Mouse (Mus musculus) neural tube, embryonic 14.5 days (tissue): ENCODE measurements at regions not wholly inside any gene's neighbourhood (a gene's known extent, or its start where the extent isn't known, plus 50 kb on each side); places are given as distances from the start of the nearest gene placed in this dataset.

Experiments
- ATAC-seq: fragments of 200-750 bp; cut with Nextera tagmentation; 2 replicates; pipeline ENCODE4 v1.8.0; 2017; ENCODE audit warnings: low read depth, mild to moderate bottlenecking, moderate TSS enrichment, moderate library complexity
- H3K27ac ChIP-seq: fragments of 300-500 bp; sonication (generic); 2 replicates; pipeline ENCODE4 v1.5.1; 2014; ENCODE audit warnings: low read depth, mild to moderate bottlenecking, control low read depth, low read length, moderate library complexity, mixed read lengths
- H3K27me3 ChIP-seq: fragments of 300-500 bp; sonication (generic); 2 replicates; pipeline ENCODE4 v1.6.1; 2014; ENCODE audit warnings: low read length; ENCODE audit not compliant: control insufficient read depth, insufficient read depth
- H3K36me3 ChIP-seq: fragments of 300-500 bp; sonication (generic); 2 replicates; pipeline ENCODE4 v1.6.1; 2014; ENCODE audit warnings: low read length, mixed read lengths; ENCODE audit not compliant: control insufficient read depth, insufficient read depth
- H3K4me1 ChIP-seq: fragments of 300-500 bp; sonication (generic); 2 replicates; pipeline ENCODE4 v1.6.1; 2014; ENCODE audit warnings: low read length; ENCODE audit not compliant: control insufficient read depth, insufficient read depth
- H3K4me2 ChIP-seq: fragments of 300-500 bp; sonication (generic); 2 replicates; pipeline ENCODE4 v1.6.1; 2014; ENCODE audit warnings: mild to moderate bottlenecking, low read depth, low read length, control low read depth
- H3K4me3 ChIP-seq: fragments of 300-500 bp; sonication (generic); 2 replicates; pipeline ENCODE4 v1.5.1; 2014; ENCODE audit warnings: low read depth, low read length, control low read depth, mixed read lengths
- H3K9ac ChIP-seq: fragments of 300-500 bp; sonication (generic); replicated peaks from 2 replicates; pipeline ENCODE4 v1.6.1; 2014; ENCODE audit warnings: low read depth, mild to moderate bottlenecking, control low read depth, low read length, mixed read lengths
- H3K9me3 ChIP-seq: fragments of 300-500 bp; sonication (generic); 2 replicates; pipeline ENCODE4 v1.6.1; 2016; ENCODE audit warnings: low read length; ENCODE audit not compliant: control insufficient read depth
- WGBS: fragments of 180-500 bp; shearing (Covaris S2); extraction: QIAGEN DNeasy Blood & Tissue Kit; methylation state at CpG from one replicate; pipeline ENCODE4 v1.1.7; 2014; 5-methylcytosine and 5-hydroxymethylcytosine counted together

DNA sequence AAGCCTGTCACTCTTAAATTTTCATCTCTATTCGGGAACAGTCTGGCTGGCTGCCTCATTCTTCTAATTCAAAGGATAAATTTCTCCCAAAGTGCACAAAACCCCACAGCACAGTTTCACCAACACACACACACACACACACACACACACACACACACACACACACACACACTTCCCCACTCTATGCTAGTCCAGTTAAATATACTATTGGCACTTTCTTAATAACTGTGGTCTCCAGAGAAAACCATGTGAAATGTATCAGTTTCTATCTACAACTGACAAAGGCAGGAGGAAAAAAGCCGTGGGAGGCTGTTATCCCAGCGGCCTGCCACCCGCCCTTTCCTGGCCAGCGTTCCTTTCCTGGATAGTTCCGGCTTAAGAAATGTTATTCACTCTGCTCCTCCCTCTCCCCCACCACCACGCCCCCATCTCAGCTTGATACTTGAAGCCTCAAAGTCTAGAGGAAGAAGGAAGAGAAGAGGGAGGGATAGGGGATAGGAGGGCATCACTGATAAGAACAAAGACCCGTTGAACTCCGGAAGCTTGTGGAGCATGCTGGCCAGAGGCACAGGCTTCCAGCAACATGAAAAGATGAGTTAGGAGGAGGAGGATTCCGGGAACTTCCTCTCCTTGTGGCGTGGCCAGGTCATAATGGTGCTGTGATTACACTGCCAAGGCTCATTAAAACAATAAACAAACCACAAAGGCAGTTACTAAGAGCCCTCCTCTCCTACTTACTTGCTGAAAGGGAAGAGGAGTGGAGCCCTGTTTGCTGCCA, 345.8 kb downstream of the Mctp2 start:
- peak; percentile 60 for ATAC-seq
- Histone ChIP-seq H3K27ac (no peak overlapping the region), H3K4me2 (peak overlapping the region; percentile 4; the same call in 1 of the 2 replicates), H3K4me3 (no peak overlapping the region), H3K27me3 (no peaks in the 10 kb centered on the region), H3K9me3 (no peaks in the 10 kb centered on the region), H3K9ac (no peak overlapping the region), H3K36me3 (no peaks in the 10 kb centered on the region), H3K4me1 (no peaks in the 10 kb centered on the region)
- 2% methylated on average over 11 of the region's 11 CpGs for WGBS

DNA sequence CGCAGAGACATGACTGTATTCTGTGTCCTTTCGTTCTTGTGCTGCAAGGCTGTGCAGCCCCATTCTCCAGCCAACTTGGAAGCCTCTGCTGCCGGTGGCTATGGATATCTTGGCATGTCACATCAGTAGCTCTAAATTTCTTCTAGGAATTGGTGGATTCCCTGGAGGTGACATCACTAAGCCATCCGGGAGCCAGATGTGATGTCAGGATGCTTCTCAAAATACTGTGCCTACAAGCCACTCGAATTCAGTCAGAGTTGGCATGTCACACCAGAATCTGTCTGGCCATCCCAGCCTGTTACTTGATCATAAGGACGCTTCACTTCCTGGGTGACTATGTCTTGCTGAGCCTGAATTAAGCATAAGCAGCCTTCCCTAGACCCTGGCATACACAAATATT, 359.9 kb downstream of the Mctp2 start:
- H3K27me3 ChIP-seq: no peaks in the 10 kb centered on the region
- 92% methylated on average over 6 of the region's 6 CpGs for WGBS
- no peak overlapping the region for H3K4me3 ChIP-seq
- no peak overlapping the region for H3K9ac ChIP-seq
- no peaks in the 10 kb centered on the region for H3K9me3 ChIP-seq
- no peaks in the 10 kb centered on the region for H3K36me3 ChIP-seq
- 0 out of 2 replicates have a peak, but pooled peaks cover 4% of the 10 kb centered on the region for H3K4me1 ChIP-seq
- no peak overlapping the region for H3K27ac ChIP-seq
- H3K4me2 ChIP-seq: no peak overlapping the region
- ATAC-seq: no peak

GRCm38 (mm10) chr7:71943078-71944042, 363.0 kb downstream of the Mctp2 start:
- H3K4me1 ChIP-seq: 0 out of 2 replicates have a peak, but pooled peaks cover 4% of the 10 kb centered on the region
- 45% methylated on average over 16 of the region's 16 CpGs for WGBS
- no peak overlapping the region for H3K27ac ChIP-seq
- ATAC-seq: no peak
- no peaks in the 10 kb centered on the region for H3K36me3 ChIP-seq
- H3K4me3 ChIP-seq: no peak overlapping the region
- H3K9ac ChIP-seq: no peak overlapping the region
- H3K9me3 ChIP-seq: no peaks in the 10 kb centered on the region
- no peaks in the 10 kb centered on the region for H3K27me3 ChIP-seq
- no peak overlapping the region for H3K4me2 ChIP-seq

DNA sequence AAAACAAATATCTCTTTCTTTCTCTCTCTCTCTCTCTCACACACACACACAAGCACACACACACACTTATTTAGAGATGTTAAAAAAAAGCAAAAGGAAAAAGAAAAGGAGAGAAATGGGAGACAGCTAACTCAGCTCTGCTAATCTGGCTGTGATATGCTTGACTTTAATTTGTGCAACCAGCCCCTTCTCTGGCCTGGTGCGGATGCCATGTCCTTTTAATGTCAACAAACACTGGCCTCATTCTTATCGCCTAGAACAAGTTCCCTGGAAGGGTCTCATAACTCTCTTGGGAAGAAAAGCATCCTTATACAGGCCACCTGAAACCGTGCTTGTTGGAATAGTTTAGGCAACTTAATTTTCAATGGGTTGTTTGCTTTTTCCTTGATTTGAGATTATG, 368.7 kb downstream of the Mctp2 start:
- H3K9ac ChIP-seq: no peak overlapping the region
- H3K36me3 ChIP-seq: no peaks in the 10 kb centered on the region
- no peaks in the 10 kb centered on the region for H3K9me3 ChIP-seq
- no peak overlapping the region for H3K27ac ChIP-seq
- no peak overlapping the region for H3K4me2 ChIP-seq
- no peak for ATAC-seq
- no peaks in the 10 kb centered on the region for H3K27me3 ChIP-seq
- no peak overlapping the region for H3K4me3 ChIP-seq
- WGBS: 59% methylated on average over 3 of the region's 3 CpGs
- 0 out of 2 replicates have a peak, but pooled peaks cover 4% of the 10 kb centered on the region for H3K4me1 ChIP-seq

- no peak for ATAC-seq
- Histone ChIP-seq H3K27me3 (no peaks in the 10 kb centered on the region), H3K9ac (no peak overlapping the region), H3K4me2 (no peak overlapping the region), H3K27ac (no peak overlapping the region), H3K9me3 (no peaks in the 10 kb centered on the region), H3K4me1 (no peaks in the 10 kb centered on the region), H3K36me3 (no peaks in the 10 kb centered on the region), H3K4me3 (no peak overlapping the region)
- 76% methylated on average over 4 of the region's 4 CpGs for WGBS
Observed at GRCm38 (mm10) chr7:71936690-71937089, 369.7 kb downstream of the Mctp2 start.
